Mouse (Mus musculus) bone marrow, adult 2 months (tissue): ENCODE data around the gene Hcn1.

Experiments
- CTCF ChIP-seq: fragments of 200-500 bp; IDR thresholded peaks from 2 replicates; pipeline ENCODE4 v1.5.1; 2011; ENCODE audit warnings: low read length, control low read depth; ENCODE audit not compliant: control insufficient read depth, insufficient read depth
- POLR2A ChIP-seq: fragments of 200-500 bp; IDR thresholded peaks from 2 replicates; pipeline ENCODE4 v1.6.1; 2011; ENCODE audit warnings: low read depth, mild to moderate bottlenecking, control low read depth, low read length, borderline replicate concordance; ENCODE audit not compliant: control insufficient read depth

DNA sequence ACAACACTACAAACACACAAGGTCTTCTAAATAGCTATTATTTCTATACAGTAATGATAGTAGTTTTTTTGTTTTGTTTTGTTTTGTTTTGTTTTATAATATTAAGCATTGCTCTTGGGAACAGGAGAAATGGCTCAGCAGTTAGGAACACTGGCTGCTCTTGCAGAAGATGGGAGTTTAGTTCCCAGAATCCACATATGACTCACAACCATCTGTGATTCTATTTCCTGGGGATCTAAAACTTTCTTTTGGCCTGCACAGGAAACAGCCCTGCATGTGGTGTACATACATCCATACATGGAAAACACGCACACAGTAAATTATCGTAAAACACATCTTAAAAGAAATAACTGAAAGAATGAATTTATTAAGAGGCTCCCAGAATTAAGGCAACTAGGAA is 9.8 kb downstream of the Hcn1 start:
- TF ChIP-seq CTCF: no peak
- TF ChIP-seq POLR2A: no peak
